Mouse (Mus musculus) ES-Bruce4 (cell line): ENCODE measurements around the gene Zfp777.

Experiments
- CTCF ChIP-seq: IDR thresholded peaks from one replicate; pipeline ENCODE4 v1.8.1; 2011; ENCODE audit warnings: low read depth, low read length
- EP300 ChIP-seq: IDR thresholded peaks from 2 replicates; pipeline ENCODE4 v1.6.1; 2011; ENCODE audit warnings: low read depth, low read length; ENCODE audit not compliant: insufficient read depth

- TF ChIP-seq CTCF (peak; percentile 53), EP300 (0 out of 2 replicates have a peak, but pooled peaks have one; percentile 10)
Measured at GRCm38 (mm10) chr6:48086471-48086878, 37.8 kb upstream of the Zfp777 start, which contains the start of gene Zfp746.
